Mouse (Mus musculus): Measurements from ENCODE around the gene Gm20388.

DNA sequence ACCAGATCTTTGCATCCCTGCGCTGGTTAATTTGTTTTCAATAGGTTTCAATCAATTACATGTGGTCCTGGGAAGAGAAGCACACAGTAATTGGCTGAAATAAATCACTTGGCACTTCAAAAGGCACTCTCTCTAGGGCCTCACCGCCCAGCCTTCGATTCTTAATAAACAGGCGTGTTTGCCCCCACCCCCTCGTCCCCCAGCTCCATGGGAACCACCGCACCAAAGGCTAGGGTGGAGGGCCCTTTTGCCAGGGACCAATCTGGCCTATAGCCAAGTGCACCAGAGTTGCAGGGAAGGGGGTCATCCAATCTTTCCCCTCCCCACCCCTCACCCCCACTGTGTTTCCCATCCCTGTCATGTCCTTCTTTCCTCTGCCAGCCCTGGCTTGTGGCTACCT, 537.5 kb downstream of the Gm20388 start:
- no peak for TF ChIP-seq CTCF (IDR thresholded peaks at IDR 0.05; ENCODE audit: low read depth)
- TF ChIP-seq EP300 (IDR thresholded peaks at IDR 0.05; ENCODE audit: low read depth), result no peak
